Mouse (Mus musculus): ENCODE results near the gene Cox5b. TPM values are rescaled to one million over a fixed set of nuclear protein-coding genes. Genes with fewer than 3 reads are reported as not detected.
"Not testable (repeated sequence)": the region's sequence is repeated elsewhere in the genome, so short reads cannot be mapped to it uniquely, and the experiment has no call there.

Cox5b gene
- polyA plus RNA-seq, 1 experiment from 2014 or later = 823 TPM

- no peak overlapping the region for H3K27ac ChIP-seq (ENCODE audit: low read depth, low read length)
- H3K9me3 ChIP-seq (ENCODE audit: control insufficient read depth, low read length) = no peaks in the 10 kb centered on the region
- 85% methylated on average over 7 of the region's 7 CpGs for WGBS
- H3K27me3 ChIP-seq (replicated peaks; ENCODE audit: control insufficient read depth, insufficient read depth, low read length) = no peaks in the 10 kb centered on the region
- no peaks in the 10 kb centered on the region for H3K4me1 ChIP-seq (ENCODE audit: control insufficient read depth, insufficient read depth, low read depth, low read length)
- H3K4me3 ChIP-seq (ENCODE audit: low read length) = no peak overlapping the region
- no peak for ATAC-seq
- H3K36me3 ChIP-seq (ENCODE audit: control insufficient read depth, insufficient read depth, low read length) = no peaks in the 10 kb centered on the region
- no peak overlapping the region for H3K4me2 ChIP-seq (ENCODE audit: low read length)
- H3K9ac ChIP-seq (ENCODE audit: low read depth, low read length) = no peak overlapping the region
These were observed 32.4 kb upstream of the Cox5b start for GRCm38 (mm10) chr1:36658621-36659399.

DNA sequence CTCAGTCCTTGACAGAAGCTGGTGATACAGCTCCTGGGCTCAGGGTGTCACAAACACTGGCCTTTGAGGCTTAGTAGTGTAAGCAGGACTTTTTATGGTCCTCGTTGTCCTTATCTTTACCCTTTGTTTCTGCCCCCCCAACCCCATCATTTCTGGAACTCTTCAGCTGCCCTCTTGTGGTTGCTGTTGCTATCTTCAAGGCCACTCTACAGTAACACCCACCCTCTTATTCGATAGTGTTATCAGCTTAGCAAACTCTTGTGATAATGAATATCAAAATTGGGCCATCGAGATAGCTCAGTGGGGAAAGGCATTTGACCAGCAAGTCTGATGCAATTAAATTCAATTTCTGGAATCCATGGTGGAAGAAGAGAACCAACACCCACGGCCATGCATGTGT lies 26.8 kb upstream of the Cox5b start:
- 81% methylated on average over 4 of the region's 4 CpGs for WGBS
- no peak for ATAC-seq
- no peaks in the 10 kb centered on the region for H3K4me1 ChIP-seq (ENCODE audit: control insufficient read depth, insufficient read depth, low read depth, low read length)
- H3K4me2 ChIP-seq (ENCODE audit: low read length) = no peak overlapping the region
- H3K9ac ChIP-seq (ENCODE audit: low read depth, low read length) = no peak overlapping the region
- no peak overlapping the region for H3K27ac ChIP-seq (ENCODE audit: low read depth, low read length)
- H3K9me3 ChIP-seq (ENCODE audit: control insufficient read depth, low read length) = no peaks in the 10 kb centered on the region
- H3K4me3 ChIP-seq (ENCODE audit: low read length) = no peak overlapping the region
- no peaks in the 10 kb centered on the region for H3K36me3 ChIP-seq (ENCODE audit: control insufficient read depth, insufficient read depth, low read length)
- no peaks in the 10 kb centered on the region for H3K27me3 ChIP-seq (replicated peaks; ENCODE audit: control insufficient read depth, insufficient read depth, low read length)

DNA sequence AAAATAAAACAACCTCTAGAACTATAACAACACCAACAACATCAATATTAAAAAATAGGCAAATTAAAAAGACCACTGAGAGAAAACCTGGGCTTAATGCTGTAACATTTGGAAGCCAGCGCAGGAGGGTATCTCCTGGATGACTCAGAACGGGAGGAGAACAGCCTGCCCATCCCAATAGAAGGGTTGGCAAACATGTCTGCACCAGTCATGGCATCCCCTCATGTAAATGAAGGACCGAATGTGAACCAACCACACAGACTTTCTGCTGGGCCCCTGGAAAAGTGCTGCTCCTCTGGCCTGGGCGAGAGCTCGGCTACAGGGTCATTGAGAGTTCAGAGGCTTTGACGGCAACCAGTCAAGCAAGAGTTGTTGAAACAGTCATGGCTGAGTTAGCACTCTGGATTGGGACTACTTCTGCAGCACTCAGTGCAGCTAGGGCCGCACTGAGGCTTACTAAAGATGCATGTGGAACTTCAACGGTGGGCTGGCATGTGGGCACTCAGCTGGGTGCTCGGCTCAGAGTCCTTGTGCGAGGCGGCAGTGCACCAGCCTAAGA lies 26.0 kb upstream of the Cox5b start:
- H3K9ac ChIP-seq (ENCODE audit: low read depth, low read length) = no peak overlapping the region
- no peaks in the 10 kb centered on the region for H3K27me3 ChIP-seq (replicated peaks; ENCODE audit: control insufficient read depth, insufficient read depth, low read length)
- H3K4me3 ChIP-seq (ENCODE audit: low read length) = no peak overlapping the region
- H3K9me3 ChIP-seq (ENCODE audit: control insufficient read depth, low read length) = no peaks in the 10 kb centered on the region
- H3K36me3 ChIP-seq (ENCODE audit: control insufficient read depth, insufficient read depth, low read length) = no peaks in the 10 kb centered on the region
- 54% methylated on average over 11 of the region's 11 CpGs for WGBS
- H3K27ac ChIP-seq (ENCODE audit: low read depth, low read length) = no peak overlapping the region
- H3K4me1 ChIP-seq (ENCODE audit: control insufficient read depth, insufficient read depth, low read depth, low read length) = no peaks in the 10 kb centered on the region
- ATAC-seq = no peak
- H3K4me2 ChIP-seq (ENCODE audit: low read length) = no peak overlapping the region

DNA sequence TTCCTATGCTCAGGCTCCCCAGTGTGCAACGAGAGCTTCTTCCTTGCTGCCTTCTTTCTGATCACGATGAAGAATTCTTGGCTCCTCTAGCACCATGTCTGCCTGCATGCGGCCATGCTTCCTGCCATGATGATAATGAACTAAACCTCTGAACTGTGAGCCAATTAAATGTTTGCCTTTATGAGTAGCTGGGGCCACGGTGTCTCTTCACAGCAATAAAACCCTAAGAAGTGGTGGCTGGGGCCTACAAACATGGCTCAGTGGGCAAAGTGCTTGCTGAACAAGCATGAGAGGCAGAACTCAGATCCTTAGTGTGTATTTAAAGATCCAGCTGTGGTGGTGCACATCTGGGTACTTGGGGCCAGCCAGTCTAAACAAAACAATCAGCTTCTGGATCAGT lies 25.3 kb upstream of the Cox5b start:
- ATAC-seq = no peak
- Histone ChIP-seq H3K4me1 (ENCODE audit: control insufficient read depth, insufficient read depth, low read depth, low read length) (no peaks in the 10 kb centered on the region), H3K4me2 (ENCODE audit: low read length) (no peak overlapping the region), H3K27me3 (replicated peaks; ENCODE audit: control insufficient read depth, insufficient read depth, low read length) (no peaks in the 10 kb centered on the region), H3K4me3 (ENCODE audit: low read length) (no peak overlapping the region), H3K27ac (ENCODE audit: low read depth, low read length) (no peak overlapping the region), H3K36me3 (ENCODE audit: control insufficient read depth, insufficient read depth, low read length) (no peaks in the 10 kb centered on the region), H3K9ac (ENCODE audit: low read depth, low read length) (no peak overlapping the region), H3K9me3 (ENCODE audit: control insufficient read depth, low read length) (no peaks in the 10 kb centered on the region)
- WGBS = 55% methylated on average over 4 of the region's 4 CpGs

- not testable (repeated sequence) for ATAC-seq; H3K9ac ChIP-seq (ENCODE audit: low read depth, low read length); H3K27ac ChIP-seq (ENCODE audit: low read depth, low read length); H3K36me3 ChIP-seq (ENCODE audit: control insufficient read depth, insufficient read depth, low read length); H3K4me1 ChIP-seq (ENCODE audit: control insufficient read depth, insufficient read depth, low read depth, low read length); H3K9me3 ChIP-seq (ENCODE audit: control insufficient read depth, low read length); H3K27me3 ChIP-seq (replicated peaks; ENCODE audit: control insufficient read depth, insufficient read depth, low read length); H3K4me2 ChIP-seq (ENCODE audit: low read length); H3K4me3 ChIP-seq (ENCODE audit: low read length)
- 68% methylated on average over 4 of the region's 4 CpGs for WGBS
These were observed 23.2 kb upstream of the Cox5b start for GRCm38 (mm10) chr1:36668007-36668406.

- H3K4me3 ChIP-seq (ENCODE audit: low read length) = no peak overlapping the region
- 84% methylated on average over 4 of the region's 4 CpGs for WGBS
- no peak overlapping the region for H3K9ac ChIP-seq (ENCODE audit: low read depth, low read length)
- no peak overlapping the region for H3K27ac ChIP-seq (ENCODE audit: low read depth, low read length)
- no peak overlapping the region for H3K4me2 ChIP-seq (ENCODE audit: low read length)
- H3K4me1 ChIP-seq (ENCODE audit: control insufficient read depth, insufficient read depth, low read depth, low read length) = no peaks in the 10 kb centered on the region
- no peaks in the 10 kb centered on the region for H3K36me3 ChIP-seq (ENCODE audit: control insufficient read depth, insufficient read depth, low read length)
- no peak for ATAC-seq
- H3K27me3 ChIP-seq (replicated peaks; ENCODE audit: control insufficient read depth, insufficient read depth, low read length) = no peaks in the 10 kb centered on the region
- no peaks in the 10 kb centered on the region for H3K9me3 ChIP-seq (ENCODE audit: control insufficient read depth, low read length)
These were observed 21.0 kb upstream of the Cox5b start for GRCm38 (mm10) chr1:36670256-36670655.

- Histone ChIP-seq H3K36me3 (ENCODE audit: control insufficient read depth, insufficient read depth, low read length) (no peaks in the 10 kb centered on the region), H3K4me1 (ENCODE audit: control insufficient read depth, insufficient read depth, low read depth, low read length) (no peaks in the 10 kb centered on the region), H3K27me3 (replicated peaks; ENCODE audit: control insufficient read depth, insufficient read depth, low read length) (no peaks in the 10 kb centered on the region), H3K9ac (ENCODE audit: low read depth, low read length) (no peak overlapping the region), H3K4me2 (ENCODE audit: low read length) (no peak overlapping the region), H3K9me3 (ENCODE audit: control insufficient read depth, low read length) (no peaks in the 10 kb centered on the region), H3K27ac (ENCODE audit: low read depth, low read length) (no peak overlapping the region), H3K4me3 (ENCODE audit: low read length) (no peak overlapping the region)
- 93% methylated on average over 10 of the region's 10 CpGs for WGBS
- no peak for ATAC-seq
These were observed 20.0 kb upstream of the Cox5b start for GRCm38 (mm10) chr1:36671260-36671659.

DNA sequence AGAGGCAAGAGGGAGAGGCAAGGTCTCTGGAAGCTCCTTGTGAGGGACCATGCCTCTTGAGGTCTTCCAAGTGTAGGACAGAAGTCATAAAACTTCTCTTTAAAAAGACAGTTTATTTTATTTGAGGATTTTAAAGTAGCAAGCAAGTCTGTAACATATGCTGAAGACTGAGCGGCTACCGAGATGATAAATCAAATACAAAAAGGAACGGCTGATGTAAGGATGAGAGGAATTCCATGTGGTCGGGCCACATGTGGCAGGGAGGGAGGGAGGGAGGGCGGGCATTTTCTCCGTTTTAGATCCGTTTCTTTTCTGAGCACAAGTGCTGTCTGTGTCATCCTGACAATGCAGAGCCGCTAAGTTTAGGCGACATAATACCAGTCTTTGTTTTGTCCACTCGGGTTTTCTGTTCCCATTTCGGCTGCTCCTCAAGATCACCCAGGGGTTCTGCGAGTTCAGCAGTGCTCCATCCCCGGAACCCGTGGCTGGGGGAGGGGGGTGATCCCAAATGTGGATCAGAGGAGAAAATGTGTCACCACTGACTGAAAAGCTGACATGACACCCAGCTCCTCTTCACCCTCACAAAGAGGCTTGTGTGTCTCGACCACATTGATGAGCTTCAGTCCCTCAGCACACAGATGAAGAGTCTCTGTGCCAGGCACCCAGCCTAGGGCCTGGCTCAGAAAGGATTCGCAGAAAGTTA lies 18.4 kb upstream of the Cox5b start:
- H3K9ac ChIP-seq (ENCODE audit: low read depth, low read length) = no peak overlapping the region
- H3K4me3 ChIP-seq (ENCODE audit: low read length) = no peak overlapping the region
- 41% methylated on average over 16 of the region's 16 CpGs for WGBS
- H3K9me3 ChIP-seq (ENCODE audit: control insufficient read depth, low read length) = no peaks in the 10 kb centered on the region
- no peaks in the 10 kb centered on the region for H3K27me3 ChIP-seq (replicated peaks; ENCODE audit: control insufficient read depth, insufficient read depth, low read length)
- H3K4me1 ChIP-seq (ENCODE audit: control insufficient read depth, insufficient read depth, low read depth, low read length) = no peaks in the 10 kb centered on the region
- ATAC-seq = no peak
- H3K36me3 ChIP-seq (ENCODE audit: control insufficient read depth, insufficient read depth, low read length) = no peaks in the 10 kb centered on the region
- no peak overlapping the region for H3K27ac ChIP-seq (ENCODE audit: low read depth, low read length)
- H3K4me2 ChIP-seq (ENCODE audit: low read length) = no peak overlapping the region; the same call in 1 of the 2 replicates

- no peak overlapping the region for H3K4me2 ChIP-seq (ENCODE audit: low read length)
- no peaks in the 10 kb centered on the region for H3K9me3 ChIP-seq (ENCODE audit: control insufficient read depth, low read length)
- no peak for ATAC-seq
- no peak overlapping the region for H3K9ac ChIP-seq (ENCODE audit: low read depth, low read length)
- no peaks in the 10 kb centered on the region for H3K27me3 ChIP-seq (replicated peaks; ENCODE audit: control insufficient read depth, insufficient read depth, low read length)
- no peak overlapping the region for H3K27ac ChIP-seq (ENCODE audit: low read depth, low read length)
- 79% methylated on average over 3 of the region's 3 CpGs for WGBS
- no peaks in the 10 kb centered on the region for H3K4me1 ChIP-seq (ENCODE audit: control insufficient read depth, insufficient read depth, low read depth, low read length)
- H3K36me3 ChIP-seq (ENCODE audit: control insufficient read depth, insufficient read depth, low read length) = no peaks in the 10 kb centered on the region
- H3K4me3 ChIP-seq (ENCODE audit: low read length) = no peak overlapping the region
These were observed 16.3 kb upstream of the Cox5b start for GRCm38 (mm10) chr1:36674936-36675335.
